Mouse (Mus musculus) midbrain, embryonic 10.5 days (tissue): ENCODE measurements around the gene Dgke. TPM values are rescaled to one million over a fixed set of nuclear protein-coding genes. Genes with fewer than 3 reads are reported as not detected.
A peak's percentile ranks its signal among the peaks of the same experiment; 100 is the strongest.
"Not testable (repeated sequence)": the region's sequence is repeated elsewhere in the genome, so short reads cannot be mapped to it uniquely, and the experiment has no call there.

Experiments used
- DNase-seq: peaks from one replicate; pipeline ENCODE4 v3.0.0-alpha.2; 2017; ENCODE audit warnings: low spot score
- H3K27ac ChIP-seq: fragments of 300-500 bp; sonication (generic); replicated peaks from 2 replicates; pipeline ENCODE4 v1.5.1; 2016; ENCODE audit warnings: mild to moderate bottlenecking
- H3K27me3 ChIP-seq: fragments of 300-500 bp; sonication (generic); 2 replicates; pipeline ENCODE4 v1.6.1; 2016; ENCODE audit warnings: low read depth, mild to moderate bottlenecking; ENCODE audit not compliant: poor library complexity, severe bottlenecking
- H3K36me3 ChIP-seq: fragments of 300-500 bp; sonication (generic); 2 replicates; pipeline ENCODE4 v1.6.1; 2016; ENCODE audit warnings: mild to moderate bottlenecking, moderate library complexity
- H3K4me1 ChIP-seq: fragments of 300-500 bp; sonication (generic); 2 replicates; pipeline ENCODE4 v1.6.1; 2016
- H3K4me3 ChIP-seq: fragments of 300-500 bp; sonication (generic); 2 replicates; pipeline ENCODE4 v1.5.1; 2016; ENCODE audit warnings: mild to moderate bottlenecking, moderate library complexity
- H3K9me3 ChIP-seq: fragments of 300-500 bp; sonication (generic); replicated peaks from 2 replicates; pipeline ENCODE4 v1.6.1; 2016; ENCODE audit warnings: mild to moderate bottlenecking
- WGBS: fragments of 180-500 bp; shearing (Covaris S2); methylation state at CpG from one replicate; pipeline ENCODE4 v1.1.7; 2016; 5-methylcytosine and 5-hydroxymethylcytosine counted together
- polyA plus RNA-seq: library from polyadenylated mRNA; unstranded; fragments of >200 nt; fragmentation: Nextera tagmentation; extraction: Ambion mirVana; gene quantifications from 2 replicates; pipeline ENCODE4 v1.2.1, GENCODE M21; 2016

Dgke gene
- polyA plus RNA-seq, 1 experiment from 2014 or later: 4.2 TPM

- 69% methylated on average over 6 of the region's 6 CpGs for WGBS
- H3K27ac ChIP-seq: no peak overlapping the region
- peaks cover 33% of the 10 kb centered on the region for H3K27me3 ChIP-seq
- no peaks in the 10 kb centered on the region for H3K36me3 ChIP-seq
- no peaks in the 10 kb centered on the region for H3K9me3 ChIP-seq
- peaks cover 22% of the 10 kb centered on the region for H3K4me1 ChIP-seq
- no peak overlapping the region for H3K4me3 ChIP-seq
- no peak for DNase-seq
Observed at GRCm38 (mm10) chr11:89003078-89003477, 63.6 kb downstream of the Dgke start.

GRCm38 (mm10) chr11:89002621-89003020 is 64.0 kb downstream of the Dgke start:
- H3K4me3 ChIP-seq: no peak overlapping the region
- DNase-seq: no peak
- WGBS: 86% methylated on average over 5 of the region's 5 CpGs
- peaks cover 22% of the 10 kb centered on the region for H3K4me1 ChIP-seq
- peaks cover 37% of the 10 kb centered on the region for H3K27me3 ChIP-seq
- H3K27ac ChIP-seq: no peak overlapping the region
- H3K9me3 ChIP-seq: no peaks in the 10 kb centered on the region
- H3K36me3 ChIP-seq: no peaks in the 10 kb centered on the region

- H3K27me3 ChIP-seq: peaks cover 37% of the 10 kb centered on the region
- no peaks in the 10 kb centered on the region for H3K9me3 ChIP-seq
- no peaks in the 10 kb centered on the region for H3K36me3 ChIP-seq
- WGBS: 95% methylated on average over 5 of the region's 5 CpGs
- H3K27ac ChIP-seq: no peak overlapping the region
- peaks cover 22% of the 10 kb centered on the region for H3K4me1 ChIP-seq
- DNase-seq: no peak
- H3K4me3 ChIP-seq: no peak overlapping the region
Observed at GRCm38 (mm10) chr11:89002068-89002467, 64.6 kb downstream of the Dgke start.

GRCm38 (mm10) chr11:89001569-89001968 is 65.1 kb downstream of the Dgke start:
- 97% methylated on average over 7 of the region's 7 CpGs for whole genome bisulfite sequencing
- Histone ChIP-seq H3K9me3 (no peaks in the 10 kb centered on the region), H3K4me1 (peaks cover 22% of the 10 kb centered on the region), H3K4me3 (no peak overlapping the region), H3K36me3 (no peaks in the 10 kb centered on the region), H3K27me3 (peaks cover 37% of the 10 kb centered on the region), H3K27ac (no peak overlapping the region)
- DNase-seq: no peak

GRCm38 (mm10) chr11:89000527-89000819 is 66.2 kb downstream of the Dgke start:
- Histone ChIP-seq H3K36me3 (no peaks in the 10 kb centered on the region), H3K27me3 (peaks cover 37% of the 10 kb centered on the region), H3K4me1 (peaks cover 22% of the 10 kb centered on the region), H3K27ac (no peak overlapping the region), H3K9me3 (no peaks in the 10 kb centered on the region), H3K4me3 (0 out of 2 replicates have a peak overlapping the region, but pooled peaks have one; percentile 52)
- no peak for DNase-seq

- Histone ChIP-seq H3K27ac (peak overlapping the region; percentile 46), H3K27me3 (peaks cover 37% of the 10 kb centered on the region), H3K4me1 (peaks cover 22% of the 10 kb centered on the region), H3K4me3 (peak overlapping the region; percentile 52), H3K9me3 (no peaks in the 10 kb centered on the region), H3K36me3 (no peaks in the 10 kb centered on the region)
- 25% methylated on average over 33 of the region's 33 CpGs for WGBS
- no peak for DNase-seq
Observed at GRCm38 (mm10) chr11:88999723-89000526, 66.7 kb downstream of the Dgke start.

GRCm38 (mm10) chr11:88998974-88999722 is 67.5 kb downstream of the Dgke start, which contains the start of gene Trim25:
Gene Trim25, plus strand, starts transcription at chr11:88999376.
- Histone ChIP-seq H3K9me3 (no peaks in the 10 kb centered on the region), H3K36me3 (no peaks in the 10 kb centered on the region), H3K4me1 (peaks cover 22% of the 10 kb centered on the region), H3K27me3 (peaks cover 37% of the 10 kb centered on the region), H3K27ac (peak within 1 kb of the TSS; percentile 46), H3K4me3 (peak within 1 kb of the TSS; percentile 52)
- DNase-seq: peak; percentile 50
- 2% methylated on average over 48 of the region's 48 CpGs for WGBS

- Histone ChIP-seq H3K36me3 (no peaks in the 10 kb centered on the region), H3K27ac (no peak overlapping the region), H3K27me3 (peaks cover 37% of the 10 kb centered on the region), H3K4me3 (no peak overlapping the region), H3K4me1 (peaks cover 22% of the 10 kb centered on the region), H3K9me3 (no peaks in the 10 kb centered on the region)
- DNase-seq: no peak
- WGBS: 14% methylated on average over 3 of the region's 3 CpGs
Observed at GRCm38 (mm10) chr11:88998406-88998805, 68.2 kb downstream of the Dgke start.

- Histone ChIP-seq H3K4me1 (peaks cover 16% of the 10 kb centered on the region), H3K27me3 (peaks cover 37% of the 10 kb centered on the region)
- H3K9me3 ChIP-seq, H3K4me3 ChIP-seq, H3K27ac ChIP-seq, H3K36me3 ChIP-seq, DNase-seq: not testable (repeated sequence)
- 87% methylated on average over 5 of the region's 5 CpGs for WGBS
Observed at GRCm38 (mm10) chr11:88997343-88997742, 69.3 kb downstream of the Dgke start.

- Histone ChIP-seq H3K36me3 (peaks cover 3% of the 10 kb centered on the region), H3K9me3 (no peaks in the 10 kb centered on the region)
- 86% methylated on average over 7 of the region's 7 CpGs for WGBS
Observed at GRCm38 (mm10) chr11:88996427-88996826, 70.2 kb downstream of the Dgke start.

GRCm38 (mm10) chr11:88995616-88996015 is 71.0 kb downstream of the Dgke start:
- 95% methylated on average over 2 of the region's 2 CpGs for WGBS
- no peak for DNase-seq
- Histone ChIP-seq H3K9me3 (no peaks in the 10 kb centered on the region), H3K4me3 (no peak overlapping the region), H3K27me3 (peaks cover 29% of the 10 kb centered on the region), H3K36me3 (peaks cover 11% of the 10 kb centered on the region), H3K27ac (no peak overlapping the region), H3K4me1 (peaks cover 16% of the 10 kb centered on the region)

More at GRCm38 (mm10) chr11:88996427-88996826, 70.2 kb downstream of the Dgke start:
- DNase-seq: no peak
- H3K27me3 ChIP-seq: peaks cover 35% of the 10 kb centered on the region
- peaks cover 16% of the 10 kb centered on the region for H3K4me1 ChIP-seq
- no peak overlapping the region for H3K4me3 ChIP-seq
- no peak overlapping the region for H3K27ac ChIP-seq

GRCm38 (mm10) chr11:88994492-88994891 is 72.2 kb downstream of the Dgke start:
- Histone ChIP-seq H3K9me3 (no peaks in the 10 kb centered on the region), H3K27me3 (peaks cover 18% of the 10 kb centered on the region), H3K4me3 (no peak overlapping the region), H3K36me3 (peaks cover 19% of the 10 kb centered on the region), H3K27ac (no peak overlapping the region), H3K4me1 (peaks cover 13% of the 10 kb centered on the region)
- 92% methylated on average over 7 of the region's 7 CpGs for WGBS
- DNase-seq: no peak

- DNase-seq: no peak
- Histone ChIP-seq H3K4me3 (no peak overlapping the region), H3K4me1 (peaks cover 5% of the 10 kb centered on the region; the same call in 1 of the 2 replicates), H3K27ac (no peak overlapping the region), H3K9me3 (no peaks in the 10 kb centered on the region), H3K36me3 (peaks cover 25% of the 10 kb centered on the region), H3K27me3 (peaks cover 9% of the 10 kb centered on the region)
- WGBS: 20% methylated on average over 5 of the region's 5 CpGs
Observed at GRCm38 (mm10) chr11:88993625-88994024, 73.0 kb downstream of the Dgke start.
